Mouse (Mus musculus): Measurements from ENCODE around the gene Cyp1a1. TPM values are rescaled to one million over a fixed set of nuclear protein-coding genes. Genes with fewer than 3 reads are reported as not detected.

Gene Cyp1a1
- polyA plus RNA-seq, 1 experiment from 2014 or later: not detected

GRCm38 (mm10) chr9:57653283-57653682, 34.4 kb upstream of the Cyp1a1 start, which contains the start of gene Csk:
Gene Csk (minus strand): TSS chr9:57653631.
- H3K4me3 ChIP-seq (ENCODE audit: low read depth, low read length): no peak within 1 kb of the TSS
- no peak for DNase-seq (ENCODE audit: low spot score)
- ATAC-seq (replicated peaks; ENCODE audit: low FRiP score, low TSS enrichment, low read depth): no peak
- H3K4me1 ChIP-seq (replicated peaks; ENCODE audit: control insufficient read depth, insufficient read depth, low read length): peaks cover 8% of the 10 kb centered on the region
- 0 out of 2 replicates have a peak within 1 kb of the TSS, but pooled peaks have one; percentile 4 for H3K27ac ChIP-seq (ENCODE audit: low read depth)
- no peak within 1 kb of the TSS for H3K9ac ChIP-seq (ENCODE audit: low read length)
- no peaks in the 10 kb centered on the region for H3K9me3 ChIP-seq (ENCODE audit: control insufficient read depth, low read length)
- H3K27me3 ChIP-seq (replicated peaks; ENCODE audit: control insufficient read depth, insufficient read depth, low read length): no peaks in the 10 kb centered on the region
- no peak within 1 kb of the TSS for H3K4me2 ChIP-seq (ENCODE audit: low read length)
- WGBS: 52% methylated on average over 5 of the region's 5 CpGs
- H3K36me3 ChIP-seq (ENCODE audit: control insufficient read depth, insufficient read depth, low read length): no peaks in the 10 kb centered on the region

- DNase-seq (ENCODE audit: low spot score): no peak
- no peak for ATAC-seq (replicated peaks; ENCODE audit: low FRiP score, low TSS enrichment, low read depth)
- H3K9ac ChIP-seq (ENCODE audit: low read length): no peak overlapping the region
- WGBS: 86% methylated on average over 1 of the region's 1 CpGs
- peaks cover 8% of the 10 kb centered on the region for H3K4me1 ChIP-seq (replicated peaks; ENCODE audit: control insufficient read depth, insufficient read depth, low read length)
- H3K27ac ChIP-seq (ENCODE audit: low read depth): no peak overlapping the region
- H3K4me3 ChIP-seq (ENCODE audit: low read depth, low read length): no peak overlapping the region
- H3K36me3 ChIP-seq (ENCODE audit: control insufficient read depth, insufficient read depth, low read length): no peaks in the 10 kb centered on the region
- H3K4me2 ChIP-seq (ENCODE audit: low read length): no peak overlapping the region
- H3K9me3 ChIP-seq (ENCODE audit: control insufficient read depth, low read length): no peaks in the 10 kb centered on the region
- H3K27me3 ChIP-seq (replicated peaks; ENCODE audit: control insufficient read depth, insufficient read depth, low read length): no peaks in the 10 kb centered on the region
Observed at GRCm38 (mm10) chr9:57654966-57655365, 32.8 kb upstream of the Cyp1a1 start.

- DNase-seq (ENCODE audit: low spot score) (peak; percentile 99), ATAC-seq (replicated peaks; ENCODE audit: low FRiP score, low TSS enrichment, low read depth) (peak; percentile 77)
- H3K27ac ChIP-seq (ENCODE audit: low read depth): no peak overlapping the region
- H3K36me3 ChIP-seq (ENCODE audit: control insufficient read depth, insufficient read depth, low read length): no peaks in the 10 kb centered on the region
- H3K4me1 ChIP-seq (replicated peaks; ENCODE audit: control insufficient read depth, insufficient read depth, low read length): peaks cover 4% of the 10 kb centered on the region; the same call in 1 of the 2 replicates
- H3K4me3 ChIP-seq (ENCODE audit: low read depth, low read length): no peak overlapping the region; the same call in 1 of the 2 replicates
- no peaks in the 10 kb centered on the region for H3K9me3 ChIP-seq (ENCODE audit: control insufficient read depth, low read length)
- H3K9ac ChIP-seq (ENCODE audit: low read length): no peak overlapping the region
- WGBS: 2% methylated on average over 11 of the region's 11 CpGs
- H3K4me2 ChIP-seq (ENCODE audit: low read length): peak overlapping the region; percentile 43
- no peaks in the 10 kb centered on the region for H3K27me3 ChIP-seq (replicated peaks; ENCODE audit: control insufficient read depth, insufficient read depth, low read length)
Observed at GRCm38 (mm10) chr9:57655749-57656148, 32.0 kb upstream of the Cyp1a1 start.

- 79% methylated on average over 19 of the region's 19 CpGs for WGBS
Observed at GRCm38 (mm10) chr9:57656631-57657350, 30.9 kb upstream of the Cyp1a1 start.

GRCm38 (mm10) chr9:57657843-57658242, 29.9 kb upstream of the Cyp1a1 start:
- no peak overlapping the region for H3K27ac ChIP-seq (ENCODE audit: low read depth)
- H3K4me1 ChIP-seq (replicated peaks; ENCODE audit: control insufficient read depth, insufficient read depth, low read length): no peaks in the 10 kb centered on the region; the same call in 1 of the 2 replicates
- DNase-seq (ENCODE audit: low spot score) (no peak), ATAC-seq (replicated peaks; ENCODE audit: low FRiP score, low TSS enrichment, low read depth) (no peak)
- H3K36me3 ChIP-seq (ENCODE audit: control insufficient read depth, insufficient read depth, low read length): no peaks in the 10 kb centered on the region
- H3K4me3 ChIP-seq (ENCODE audit: low read depth, low read length): no peak overlapping the region
- H3K9ac ChIP-seq (ENCODE audit: low read length): no peak overlapping the region
- no peak overlapping the region for H3K4me2 ChIP-seq (ENCODE audit: low read length)
- H3K27me3 ChIP-seq (replicated peaks; ENCODE audit: control insufficient read depth, insufficient read depth, low read length): no peaks in the 10 kb centered on the region
- no peaks in the 10 kb centered on the region for H3K9me3 ChIP-seq (ENCODE audit: control insufficient read depth, low read length)
- 58% methylated on average over 4 of the region's 4 CpGs for WGBS

More at GRCm38 (mm10) chr9:57656631-57657350, 30.9 kb upstream of the Cyp1a1 start:
- DNase-seq (ENCODE audit: low spot score) (no peak), ATAC-seq (replicated peaks; ENCODE audit: low FRiP score, low TSS enrichment, low read depth) (no peak)
- no peak overlapping the region for H3K4me2 ChIP-seq (ENCODE audit: low read length)
- no peak overlapping the region for H3K4me3 ChIP-seq (ENCODE audit: low read depth, low read length)
- no peaks in the 10 kb centered on the region for H3K9me3 ChIP-seq (ENCODE audit: control insufficient read depth, low read length)
- H3K27me3 ChIP-seq (replicated peaks; ENCODE audit: control insufficient read depth, insufficient read depth, low read length): no peaks in the 10 kb centered on the region
- H3K9ac ChIP-seq (ENCODE audit: low read length): no peak overlapping the region
- H3K27ac ChIP-seq (ENCODE audit: low read depth): no peak overlapping the region
- no peaks in the 10 kb centered on the region for H3K36me3 ChIP-seq (ENCODE audit: control insufficient read depth, insufficient read depth, low read length)
- H3K4me1 ChIP-seq (replicated peaks; ENCODE audit: control insufficient read depth, insufficient read depth, low read length): no peaks in the 10 kb centered on the region; the same call in 1 of the 2 replicates

- Histone ChIP-seq H3K36me3 (ENCODE audit: control insufficient read depth, insufficient read depth, low read length) (no peaks in the 10 kb centered on the region), H3K4me2 (ENCODE audit: low read length) (no peak overlapping the region), H3K27ac (ENCODE audit: low read depth) (no peak overlapping the region), H3K9ac (ENCODE audit: low read length) (no peak overlapping the region), H3K9me3 (ENCODE audit: control insufficient read depth, low read length) (no peaks in the 10 kb centered on the region), H3K4me3 (ENCODE audit: low read depth, low read length) (no peak overlapping the region), H3K4me1 (replicated peaks; ENCODE audit: control insufficient read depth, insufficient read depth, low read length) (no peaks in the 10 kb centered on the region; the same call in 1 of the 2 replicates), H3K27me3 (replicated peaks; ENCODE audit: control insufficient read depth, insufficient read depth, low read length) (no peaks in the 10 kb centered on the region)
- WGBS: 92% methylated on average over 4 of the region's 4 CpGs
- no peak for DNase-seq (ENCODE audit: low spot score)
- no peak for ATAC-seq (replicated peaks; ENCODE audit: low FRiP score, low TSS enrichment, low read depth)
Observed at GRCm38 (mm10) chr9:57658970-57659369, 28.8 kb upstream of the Cyp1a1 start.

- Histone ChIP-seq H3K27ac (ENCODE audit: low read depth) (no peak overlapping the region), H3K9ac (ENCODE audit: low read length) (no peak overlapping the region), H3K27me3 (replicated peaks; ENCODE audit: control insufficient read depth, insufficient read depth, low read length) (no peaks in the 10 kb centered on the region), H3K36me3 (ENCODE audit: control insufficient read depth, insufficient read depth, low read length) (no peaks in the 10 kb centered on the region), H3K9me3 (ENCODE audit: control insufficient read depth, low read length) (no peaks in the 10 kb centered on the region), H3K4me1 (replicated peaks; ENCODE audit: control insufficient read depth, insufficient read depth, low read length) (no peaks in the 10 kb centered on the region; the same call in 1 of the 2 replicates), H3K4me3 (ENCODE audit: low read depth, low read length) (no peak overlapping the region), H3K4me2 (ENCODE audit: low read length) (no peak overlapping the region)
- WGBS: 19% methylated on average over 4 of the region's 4 CpGs
- no peak; the same call in 1 of the 2 replicates for ATAC-seq (replicated peaks; ENCODE audit: low FRiP score, low TSS enrichment, low read depth)
- DNase-seq (ENCODE audit: low spot score): peak; percentile 75
Observed at GRCm38 (mm10) chr9:57659774-57660173, 28.0 kb upstream of the Cyp1a1 start.

GRCm38 (mm10) chr9:57660501-57660900, 27.2 kb upstream of the Cyp1a1 start:
- ATAC-seq (replicated peaks; ENCODE audit: low FRiP score, low TSS enrichment, low read depth): 0 out of 2 replicates have a peak, but pooled peaks have one; percentile 23
- no peak overlapping the region for H3K9ac ChIP-seq (ENCODE audit: low read length)
- WGBS: 70% methylated on average over 6 of the region's 6 CpGs

GRCm38 (mm10) chr9:57661552-57661951, 26.2 kb upstream of the Cyp1a1 start:
- H3K4me2 ChIP-seq (ENCODE audit: low read length): no peak overlapping the region
- no peak for ATAC-seq (replicated peaks; ENCODE audit: low FRiP score, low TSS enrichment, low read depth)
- no peak overlapping the region for H3K4me3 ChIP-seq (ENCODE audit: low read depth, low read length)
- no peak overlapping the region for H3K9ac ChIP-seq (ENCODE audit: low read length)
- H3K27me3 ChIP-seq (replicated peaks; ENCODE audit: control insufficient read depth, insufficient read depth, low read length): no peaks in the 10 kb centered on the region
- DNase-seq (ENCODE audit: low spot score): no peak
- H3K36me3 ChIP-seq (ENCODE audit: control insufficient read depth, insufficient read depth, low read length): no peaks in the 10 kb centered on the region
- no peaks in the 10 kb centered on the region for H3K4me1 ChIP-seq (replicated peaks; ENCODE audit: control insufficient read depth, insufficient read depth, low read length)
- 60% methylated on average over 3 of the region's 3 CpGs for WGBS
- H3K9me3 ChIP-seq (ENCODE audit: control insufficient read depth, low read length): no peaks in the 10 kb centered on the region
- H3K27ac ChIP-seq (ENCODE audit: low read depth): no peak overlapping the region

More at GRCm38 (mm10) chr9:57660501-57660900, 27.2 kb upstream of the Cyp1a1 start:
- Histone ChIP-seq H3K4me3 (ENCODE audit: low read depth, low read length) (no peak overlapping the region), H3K4me1 (replicated peaks; ENCODE audit: control insufficient read depth, insufficient read depth, low read length) (no peaks in the 10 kb centered on the region; the same call in 1 of the 2 replicates), H3K36me3 (ENCODE audit: control insufficient read depth, insufficient read depth, low read length) (no peaks in the 10 kb centered on the region), H3K9me3 (ENCODE audit: control insufficient read depth, low read length) (no peaks in the 10 kb centered on the region), H3K27ac (ENCODE audit: low read depth) (no peak overlapping the region), H3K27me3 (replicated peaks; ENCODE audit: control insufficient read depth, insufficient read depth, low read length) (no peaks in the 10 kb centered on the region), H3K4me2 (ENCODE audit: low read length) (no peak overlapping the region)
- DNase-seq (ENCODE audit: low spot score): no peak

Measured in intestine, embryonic 14.5 days (tissue).